Mouse (Mus musculus) forebrain, embryonic 11.5 days (tissue): ENCODE measurements around the gene Dusp13. TPM values are rescaled to one million over a fixed set of nuclear protein-coding genes. Genes with fewer than 3 reads are reported as not detected.
A peak's percentile ranks its signal among the peaks of the same experiment; 100 is the strongest.

ENCODE experiments used
- ATAC-seq: fragments of 200-750 bp; cut with Nextera tagmentation; replicated peaks from 2 replicates; pipeline ENCODE4 v1.8.0; 2017; ENCODE audit warnings: moderate TSS enrichment; ENCODE audit not compliant: low FRiP score
- DNase-seq: peaks from one replicate; pipeline ENCODE4 v3.0.0-alpha.2; 2017; ENCODE audit warnings: low spot score
- H3K27ac ChIP-seq: fragments of 300-500 bp; sonication (generic); 2 replicates; pipeline ENCODE4 v1.5.1; 2014; ENCODE audit warnings: low read depth, low read length
- H3K27me3 ChIP-seq: fragments of 300-500 bp; sonication (generic); 2 replicates; pipeline ENCODE4 v1.6.1; 2014; ENCODE audit warnings: mild to moderate bottlenecking, low read length, mixed read lengths; ENCODE audit not compliant: control insufficient read depth, insufficient read depth
- H3K36me3 ChIP-seq: fragments of 300-500 bp; sonication (generic); 2 replicates; pipeline ENCODE4 v1.6.1; 2014; ENCODE audit warnings: mild to moderate bottlenecking, low read length, moderate library complexity, mixed read lengths; ENCODE audit not compliant: control insufficient read depth, insufficient read depth
- H3K4me1 ChIP-seq: fragments of 300-500 bp; sonication (generic); replicated peaks from 2 replicates; pipeline ENCODE4 v1.6.1; 2014; ENCODE audit warnings: low read length, mixed read lengths; ENCODE audit not compliant: control insufficient read depth, insufficient read depth
- H3K4me2 ChIP-seq: fragments of 300-500 bp; sonication (generic); 2 replicates; pipeline ENCODE4 v1.6.1; 2014; ENCODE audit warnings: low read depth, mild to moderate bottlenecking, low read length, moderate library complexity, mixed read lengths; ENCODE audit not compliant: severe bottlenecking
- H3K4me3 ChIP-seq: fragments of 300-500 bp; sonication (generic); 2 replicates; pipeline ENCODE4 v1.5.1; 2014; ENCODE audit warnings: low read depth, low read length
- H3K9ac ChIP-seq: fragments of 300-500 bp; sonication (generic); 2 replicates; pipeline ENCODE4 v1.6.1; 2014; ENCODE audit warnings: low read length
- H3K9me3 ChIP-seq: fragments of 300-500 bp; sonication (generic); 2 replicates; pipeline ENCODE4 v1.6.1; 2016; ENCODE audit warnings: low read length, mixed read lengths; ENCODE audit not compliant: control insufficient read depth
- WGBS: fragments of 180-500 bp; shearing (Covaris S2); extraction: QIAGEN DNeasy Blood & Tissue Kit; methylation state at CpG from one replicate; pipeline ENCODE4 v1.1.7; 2014; 5-methylcytosine and 5-hydroxymethylcytosine counted together
- polyA plus RNA-seq: library from polyadenylated mRNA; unstranded; fragments of >200 nt; fragmentation: Nextera tagmentation; extraction: Ambion mirVana; gene quantifications from 2 replicates; pipeline ENCODE4 v1.2.1, GENCODE M21; 2014

Gene Dusp13
- polyA plus RNA-seq, 1 experiment from 2014 or later = not detected

DNA sequence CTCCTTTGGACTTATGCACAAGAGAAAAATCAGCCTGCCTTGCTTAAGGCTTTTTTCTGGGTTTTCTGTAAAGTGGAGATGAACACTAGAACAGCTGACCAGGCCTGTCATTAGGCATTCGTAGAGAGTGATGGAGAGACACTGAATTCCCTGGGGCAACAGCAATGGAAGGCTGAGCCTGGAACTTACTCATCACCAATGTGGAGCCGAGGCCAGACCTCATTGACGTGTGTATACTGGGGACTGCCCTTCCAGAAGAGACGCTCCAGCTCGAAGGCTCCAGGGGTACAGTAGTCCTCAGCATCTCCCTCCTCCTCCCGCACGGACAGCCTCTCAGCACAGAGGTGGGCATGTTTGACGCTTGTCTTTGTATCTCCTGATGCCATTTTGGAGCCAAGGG, 48.3 kb downstream of the Dusp13 start:
- Histone ChIP-seq H3K36me3 (no peaks in the 10 kb centered on the region), H3K4me1 (no peaks in the 10 kb centered on the region), H3K9me3 (no peaks in the 10 kb centered on the region), H3K4me2 (no peak overlapping the region), H3K4me3 (no peak overlapping the region), H3K9ac (no peak overlapping the region), H3K27ac (no peak overlapping the region), H3K27me3 (no peaks in the 10 kb centered on the region)
- 81% methylated on average over 8 of the region's 8 CpGs for WGBS
- ATAC-seq (no peak), DNase-seq (no peak)

GRCm38 (mm10) chr14:21696186-21696830, 54.7 kb downstream of the Dusp13 start:
- 84% methylated on average over 7 of the region's 7 CpGs for WGBS
- no peak for DNase-seq
- no peaks in the 10 kb centered on the region for H3K4me1 ChIP-seq
- ATAC-seq = no peak
- no peaks in the 10 kb centered on the region for H3K9me3 ChIP-seq
- H3K27ac ChIP-seq = no peak overlapping the region
- no peaks in the 10 kb centered on the region for H3K27me3 ChIP-seq
- no peaks in the 10 kb centered on the region for H3K36me3 ChIP-seq
- no peak overlapping the region for H3K4me3 ChIP-seq
- no peak overlapping the region for H3K9ac ChIP-seq
- no peak overlapping the region for H3K4me2 ChIP-seq

GRCm38 (mm10) chr14:21695020-21695419, 56.0 kb downstream of the Dusp13 start:
- no peak overlapping the region for H3K4me3 ChIP-seq
- H3K4me1 ChIP-seq = no peaks in the 10 kb centered on the region
- H3K27me3 ChIP-seq = no peaks in the 10 kb centered on the region
- 77% methylated on average over 6 of the region's 6 CpGs for WGBS
- ATAC-seq (no peak), DNase-seq (no peak)
- H3K4me2 ChIP-seq = no peak overlapping the region
- H3K9me3 ChIP-seq = no peaks in the 10 kb centered on the region
- no peaks in the 10 kb centered on the region for H3K36me3 ChIP-seq
- no peak overlapping the region for H3K9ac ChIP-seq
- no peak overlapping the region for H3K27ac ChIP-seq

- no peak overlapping the region for H3K9ac ChIP-seq
- DNase-seq = no peak
- no peak overlapping the region for H3K27ac ChIP-seq
- no peak for ATAC-seq
- peaks cover 3% of the 10 kb centered on the region; the same call in 1 of the 2 replicates for H3K4me1 ChIP-seq
- no peaks in the 10 kb centered on the region for H3K9me3 ChIP-seq
- 92% methylated on average over 3 of the region's 3 CpGs for WGBS
- no peak overlapping the region for H3K4me2 ChIP-seq
- no peaks in the 10 kb centered on the region for H3K36me3 ChIP-seq
- no peaks in the 10 kb centered on the region for H3K27me3 ChIP-seq
- H3K4me3 ChIP-seq = no peak overlapping the region
Measured at GRCm38 (mm10) chr14:21691070-21691469, 59.9 kb downstream of the Dusp13 start.

DNA sequence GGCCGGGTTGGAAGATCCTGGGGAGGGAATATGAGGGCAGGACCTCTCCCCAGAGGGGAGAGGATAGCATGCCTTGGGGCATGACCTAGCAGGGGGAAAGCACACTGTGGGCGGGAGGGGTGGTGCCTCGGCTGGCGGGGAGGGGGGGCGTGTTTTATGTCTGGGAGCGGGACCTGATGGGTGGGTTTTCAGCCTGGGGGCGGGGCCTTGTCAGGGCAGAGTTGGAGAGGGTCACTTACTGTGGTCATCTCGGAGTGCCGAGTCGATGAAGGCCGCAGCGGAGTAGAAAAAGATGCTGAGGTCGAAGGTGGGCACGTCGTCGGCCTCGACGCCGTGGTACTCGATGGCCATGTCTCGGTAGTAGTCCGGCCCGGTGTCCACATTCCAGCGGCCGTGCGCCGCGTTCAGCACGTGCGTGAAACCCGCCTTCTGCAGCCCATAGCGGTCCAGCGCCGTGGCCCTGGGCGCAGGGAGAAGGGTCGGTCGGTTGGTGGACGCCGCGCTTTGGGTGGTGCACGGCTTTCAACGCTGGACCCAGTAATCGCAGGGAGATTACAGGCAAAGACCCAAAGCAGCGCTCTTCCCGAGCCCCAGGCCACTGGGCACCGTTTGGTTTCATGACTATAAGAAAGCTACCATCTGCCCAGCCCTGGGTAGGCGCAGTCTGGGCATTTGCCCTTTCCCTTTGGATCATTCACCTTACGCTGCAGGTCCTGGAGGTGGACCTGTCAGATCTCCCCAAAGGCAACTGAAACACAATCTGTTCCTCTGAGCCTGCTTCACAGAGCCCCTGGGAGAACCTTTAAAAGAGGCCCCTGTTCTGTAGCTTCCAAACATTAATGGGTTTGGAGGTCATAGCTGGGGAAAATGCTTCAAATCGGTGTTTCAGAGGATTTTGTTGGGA, 64.4 kb downstream of the Dusp13 start:
- H3K4me3 ChIP-seq = peak overlapping the region; percentile 22
- DNase-seq (peak; percentile 74), ATAC-seq (no peak)
- H3K27ac ChIP-seq = no peak overlapping the region
- peak overlapping the region; percentile 58 for H3K4me2 ChIP-seq
- H3K9ac ChIP-seq = peak overlapping the region; percentile 41
- H3K4me1 ChIP-seq = peaks cover 11% of the 10 kb centered on the region
- no peaks in the 10 kb centered on the region for H3K36me3 ChIP-seq
- peaks cover 3% of the 10 kb centered on the region; the same call in 1 of the 2 replicates for H3K27me3 ChIP-seq
- 9% methylated on average over 49 of the region's 49 CpGs for WGBS
- H3K9me3 ChIP-seq = no peaks in the 10 kb centered on the region

DNA sequence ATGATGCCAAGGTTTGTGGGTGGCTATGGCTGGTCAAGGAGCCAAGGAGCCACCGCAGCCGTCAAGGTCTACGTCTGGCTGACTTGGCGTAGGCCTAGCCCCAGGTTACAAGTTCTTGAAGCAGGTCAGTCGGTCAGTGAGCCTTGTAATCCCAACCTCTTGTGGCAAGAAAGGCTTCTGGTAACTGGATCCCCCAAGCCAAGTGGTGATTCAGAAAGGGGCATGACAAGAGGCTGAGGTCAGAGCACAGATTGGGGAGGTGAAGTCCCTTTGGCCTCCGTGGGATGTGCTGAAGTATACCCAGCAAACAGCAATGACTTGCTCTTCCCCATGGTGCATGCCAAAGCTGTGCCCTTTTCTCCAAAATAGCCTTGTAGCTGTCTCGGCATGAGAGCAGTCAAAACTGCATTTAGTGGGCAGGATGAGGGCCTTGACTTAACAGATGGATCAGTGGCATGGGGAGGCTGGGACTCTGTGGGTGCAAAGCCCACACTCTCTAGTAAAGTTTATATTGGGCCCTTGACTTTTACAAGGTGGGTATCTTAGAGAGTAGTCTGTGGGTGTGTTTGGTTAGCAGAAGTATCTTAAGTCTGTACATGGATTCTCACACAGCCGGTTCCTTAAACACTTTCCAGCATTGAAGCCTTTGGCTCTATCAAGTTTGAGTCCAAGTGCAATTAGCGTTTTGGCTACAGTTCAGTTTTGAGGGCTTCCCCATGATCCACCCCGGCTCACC, 65.4 kb downstream of the Dusp13 start:
- Histone ChIP-seq H3K36me3 (no peaks in the 10 kb centered on the region), H3K4me1 (peaks cover 11% of the 10 kb centered on the region), H3K4me2 (no peak overlapping the region), H3K9me3 (no peaks in the 10 kb centered on the region), H3K4me3 (no peak overlapping the region), H3K27me3 (peaks cover 3% of the 10 kb centered on the region; the same call in 1 of the 2 replicates), H3K9ac (no peak overlapping the region), H3K27ac (no peak overlapping the region)
- ATAC-seq (no peak), DNase-seq (no peak)
- 82% methylated on average over 10 of the region's 10 CpGs for WGBS

DNA sequence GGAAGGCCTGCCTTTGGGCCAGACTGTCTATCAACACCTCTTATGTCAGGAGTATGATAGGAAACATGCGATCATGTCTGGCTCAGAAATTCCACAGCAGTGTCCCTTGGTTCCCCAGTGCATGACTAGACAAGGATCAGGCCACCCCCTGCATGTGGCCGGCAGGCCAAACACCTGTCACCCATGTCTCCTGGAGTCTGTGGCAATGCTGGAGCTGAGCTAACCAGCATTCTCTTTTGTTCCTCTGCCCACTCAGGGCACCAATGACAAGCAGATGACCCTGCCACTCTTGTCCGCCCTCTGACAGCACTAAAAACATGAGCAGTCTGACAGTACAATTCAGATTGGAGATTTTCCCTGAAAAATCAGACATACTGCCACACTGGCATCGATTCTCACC, 67.1 kb downstream of the Dusp13 start:
- Histone ChIP-seq H3K4me2 (no peak overlapping the region), H3K27me3 (peaks cover 3% of the 10 kb centered on the region; the same call in 1 of the 2 replicates), H3K4me3 (no peak overlapping the region), H3K9me3 (no peaks in the 10 kb centered on the region), H3K9ac (no peak overlapping the region), H3K4me1 (peaks cover 11% of the 10 kb centered on the region), H3K36me3 (no peaks in the 10 kb centered on the region), H3K27ac (no peak overlapping the region)
- 85% methylated on average over 4 of the region's 4 CpGs for WGBS
- no peak for DNase-seq
- ATAC-seq = no peak
